Mouse (Mus musculus) cerebellum, adult 18-20 months (tissue): Measurements from ENCODE around the gene Gapvd1.
"Not testable (repeated sequence)": the region's sequence is repeated elsewhere in the genome, so short reads cannot be mapped to it uniquely, and the experiment has no call there.

Source experiments
- DNase-seq, 2 experiments: peaks; one replicate each; pipeline ENCODE4 v3.0.0; 2021

Gene Gapvd1

GRCm38 (mm10) chr2:34771368-34772226 is 16.6 kb upstream of the Gapvd1 start, which contains the start of gene Hspa5:
Hspa5 (plus strand) TSS chr2:34771970.
- DNase-seq, result peak; percentile 97 to 100

DNA sequence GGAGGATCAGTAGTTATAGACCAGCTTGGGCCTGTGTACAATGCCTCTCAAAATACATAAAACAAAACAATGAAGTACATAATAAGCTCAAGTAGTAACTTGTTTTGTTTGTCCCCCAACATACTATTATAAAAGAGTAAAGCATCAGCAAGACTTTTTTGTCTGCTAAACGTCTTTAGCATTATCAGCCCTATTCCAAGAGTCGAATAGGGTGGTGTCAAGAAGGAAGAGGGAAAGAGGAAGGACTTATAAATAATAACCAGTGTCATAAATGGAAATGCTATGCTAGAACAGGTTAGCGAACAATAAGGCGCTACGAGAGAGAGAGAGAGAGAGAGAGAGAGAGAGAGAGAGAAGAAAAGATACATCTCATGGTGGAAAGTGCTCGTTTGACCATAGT is 15.9 kb upstream of the Gapvd1 start:
- no peak for DNase-seq

DNA sequence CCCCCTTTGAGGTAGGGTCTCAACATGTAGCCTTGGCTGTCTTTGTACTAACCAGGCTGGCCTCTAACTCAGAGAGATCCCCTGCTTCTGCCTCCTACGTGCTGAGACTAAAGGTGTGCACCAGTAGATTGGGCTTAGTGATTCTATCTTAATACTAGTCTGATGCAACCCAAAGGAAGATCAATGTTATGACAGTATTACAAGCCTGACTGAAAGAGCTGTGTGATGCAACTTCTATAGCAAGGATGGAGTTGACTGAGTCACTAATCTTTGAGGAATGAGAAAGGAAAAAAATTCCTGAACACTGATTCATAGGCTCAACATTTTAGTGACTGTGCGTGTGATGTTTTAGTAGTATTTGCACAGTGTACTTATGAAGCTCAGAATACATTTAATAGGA is 15.0 kb upstream of the Gapvd1 start:
- DNase-seq, result no peak

GRCm38 (mm10) chr2:34764801-34765200 is 9.8 kb upstream of the Gapvd1 start:
- DNase-seq, result no peak

GRCm38 (mm10) chr2:34762872-34763271 is 7.8 kb upstream of the Gapvd1 start:
- no peak for DNase-seq

GRCm38 (mm10) chr2:34762174-34762573 is 7.1 kb upstream of the Gapvd1 start:
- DNase-seq, result no peak

DNA sequence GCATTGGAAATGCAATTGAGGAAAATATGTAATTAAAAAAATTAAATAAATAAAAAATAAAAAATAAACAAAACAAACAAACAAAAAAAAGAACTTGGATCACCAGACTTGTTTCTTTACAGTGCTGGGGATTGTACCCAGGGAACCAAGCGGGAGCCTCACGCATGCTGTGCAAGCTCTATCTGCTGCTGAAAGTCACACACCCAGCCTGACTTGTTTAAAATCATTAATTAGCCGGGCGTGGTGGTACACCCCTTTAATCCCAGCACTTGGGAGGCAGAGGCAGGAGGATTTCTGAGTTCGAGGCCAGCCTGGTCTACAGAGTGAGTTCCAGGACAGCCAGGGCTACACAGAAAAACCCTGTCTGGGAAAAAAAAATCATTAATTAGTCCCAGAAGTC is 6.2 kb upstream of the Gapvd1 start:
- DNase-seq, result not testable (repeated sequence)

DNA sequence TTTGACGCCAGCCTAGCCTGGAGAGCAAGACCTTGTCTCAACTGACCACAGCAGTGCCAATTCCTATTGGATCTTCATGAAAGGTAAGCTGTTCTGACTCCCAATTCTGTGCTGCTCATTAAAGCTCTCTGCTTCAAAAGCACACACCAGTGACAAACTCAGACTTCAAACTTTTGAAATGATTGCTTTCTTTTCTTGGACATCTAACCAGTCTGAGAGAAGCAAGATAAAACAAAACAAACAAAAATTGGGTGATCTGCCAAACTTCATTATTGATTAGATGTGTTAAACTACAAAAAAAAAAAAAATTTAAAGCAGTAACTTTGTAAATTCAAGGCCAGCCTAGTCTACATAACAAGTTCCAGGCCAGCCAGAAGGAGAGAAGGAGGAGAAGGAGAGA is 2.3 kb upstream of the Gapvd1 start:
- DNase-seq, result no peak

DNA sequence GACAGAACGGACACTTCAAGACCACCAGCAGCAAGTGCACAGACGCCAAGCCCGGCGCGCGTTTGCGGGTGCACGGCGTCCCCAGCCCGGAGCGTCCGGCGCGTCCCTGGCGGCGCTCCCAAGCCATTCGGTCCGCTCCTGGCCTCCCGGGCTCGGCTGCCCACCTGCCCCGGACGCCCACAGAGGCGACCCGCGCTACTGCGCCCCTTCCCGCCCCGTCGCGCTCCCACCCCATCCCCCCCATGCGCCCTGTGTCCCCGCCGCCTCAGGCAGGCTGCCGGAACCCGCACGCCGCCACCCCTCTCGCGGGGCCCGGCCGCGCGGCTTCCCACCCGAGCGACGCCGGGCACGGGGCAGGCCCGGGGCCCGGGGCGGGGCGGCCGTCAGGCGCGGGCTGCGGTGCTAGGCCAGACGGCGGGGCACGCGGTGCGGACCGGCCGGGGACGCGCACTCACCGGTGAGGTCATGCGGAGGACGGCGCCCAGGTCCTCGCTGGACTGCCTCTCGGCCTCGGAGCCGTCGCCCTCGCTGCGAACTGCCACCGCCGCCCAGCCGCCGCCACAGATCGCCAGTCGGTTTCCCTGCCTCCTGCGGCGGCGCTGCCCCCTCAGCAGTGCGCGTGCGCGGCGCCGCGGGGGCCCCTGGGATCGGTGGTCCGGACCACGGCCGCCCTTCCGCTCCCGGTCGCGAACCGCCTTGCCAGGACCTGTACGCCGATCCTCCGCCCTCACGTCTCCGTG is 1.1 kb downstream of the Gapvd1 start:
- DNase-seq, result peak; percentile 84 to 92

- no peak for DNase-seq
Measured at GRCm38 (mm10) chr2:34750245-34750644, 4.8 kb downstream of the Gapvd1 start.

GRCm38 (mm10) chr2:34748479-34748878 is 6.6 kb downstream of the Gapvd1 start:
- no peak for DNase-seq

DNA sequence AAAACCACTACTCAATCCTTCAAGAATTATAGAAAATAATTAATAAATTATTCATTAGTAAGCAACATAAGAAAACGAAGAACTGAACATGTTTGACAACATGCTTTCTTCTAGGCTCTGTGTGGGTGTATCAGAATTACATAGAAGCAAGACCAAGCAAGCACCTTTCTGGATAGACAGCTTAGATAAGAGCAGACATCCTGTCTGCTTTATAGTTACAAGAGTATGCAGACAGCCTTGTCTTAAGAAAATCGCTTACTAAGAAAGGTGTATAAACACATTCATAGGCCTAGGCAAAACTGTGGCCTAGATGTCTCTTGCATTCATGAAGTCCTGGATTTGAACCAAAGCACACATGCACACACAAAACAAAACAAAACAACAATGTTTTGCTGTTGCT is 9.4 kb downstream of the Gapvd1 start:
- no peak for DNase-seq

- DNase-seq, result no peak
Measured at GRCm38 (mm10) chr2:34744476-34744875, 10.6 kb downstream of the Gapvd1 start.

- DNase-seq, result no peak
Measured at GRCm38 (mm10) chr2:34742675-34743074, 12.4 kb downstream of the Gapvd1 start.

DNA sequence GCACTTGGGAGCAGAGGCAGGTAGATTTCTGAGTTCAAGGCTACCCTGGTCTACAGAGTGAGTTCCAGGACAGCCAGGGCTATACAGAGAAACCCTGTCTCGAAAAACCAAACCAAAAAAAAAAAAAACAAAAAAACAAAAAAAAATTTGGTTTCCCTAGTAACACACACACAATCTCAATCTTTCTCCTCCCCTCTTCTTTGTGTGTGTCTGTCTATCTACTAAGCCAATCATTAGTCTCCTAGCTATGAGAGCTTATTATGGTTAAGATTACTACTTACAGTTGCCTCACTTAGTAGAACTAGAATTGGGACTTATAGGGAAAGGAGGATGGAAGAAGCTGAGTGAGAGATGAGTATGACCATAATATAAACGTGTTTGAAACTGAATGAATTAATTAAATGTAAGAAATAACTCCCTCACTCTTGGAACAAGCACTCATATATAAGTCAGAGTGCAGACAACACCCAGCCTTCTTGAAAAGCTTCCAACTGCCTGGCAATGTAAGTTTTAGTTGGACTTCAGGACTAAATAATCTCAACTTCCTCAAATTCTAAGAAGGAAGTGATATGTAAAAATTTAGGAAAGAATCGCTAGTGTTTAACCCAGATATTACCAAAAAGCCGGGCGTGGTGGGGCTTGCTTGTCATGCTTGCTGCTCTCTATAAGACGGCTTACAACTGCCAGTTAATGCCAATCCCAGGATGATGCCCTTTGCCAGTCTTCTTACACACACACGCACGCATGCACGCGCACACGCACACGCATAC is 13.5 kb downstream of the Gapvd1 start:
- no peak for DNase-seq

- no peak for DNase-seq
Measured at GRCm38 (mm10) chr2:34739684-34740391, 15.2 kb downstream of the Gapvd1 start.

DNA sequence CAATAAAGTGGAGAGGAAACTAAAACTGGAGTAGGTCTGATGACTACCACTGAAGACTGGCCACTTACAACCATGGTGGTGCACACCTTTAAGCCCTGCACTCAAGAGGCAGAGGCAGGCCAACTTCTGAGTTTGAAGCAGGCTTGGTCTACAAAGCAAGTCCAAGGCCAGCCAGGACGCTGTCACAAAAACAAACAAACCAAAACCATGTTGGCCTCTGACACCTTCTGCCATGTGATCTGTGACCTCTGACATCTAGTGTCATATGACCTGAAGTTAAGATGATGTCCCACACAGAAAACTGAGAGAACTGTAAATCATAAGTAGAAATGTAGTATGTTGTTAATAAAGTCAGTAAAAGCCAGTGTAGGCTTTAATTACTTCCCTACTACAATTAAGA is 17.1 kb downstream of the Gapvd1 start:
- no peak for DNase-seq

- no peak for DNase-seq
Measured at GRCm38 (mm10) chr2:34736626-34737025, 18.4 kb downstream of the Gapvd1 start.

DNA sequence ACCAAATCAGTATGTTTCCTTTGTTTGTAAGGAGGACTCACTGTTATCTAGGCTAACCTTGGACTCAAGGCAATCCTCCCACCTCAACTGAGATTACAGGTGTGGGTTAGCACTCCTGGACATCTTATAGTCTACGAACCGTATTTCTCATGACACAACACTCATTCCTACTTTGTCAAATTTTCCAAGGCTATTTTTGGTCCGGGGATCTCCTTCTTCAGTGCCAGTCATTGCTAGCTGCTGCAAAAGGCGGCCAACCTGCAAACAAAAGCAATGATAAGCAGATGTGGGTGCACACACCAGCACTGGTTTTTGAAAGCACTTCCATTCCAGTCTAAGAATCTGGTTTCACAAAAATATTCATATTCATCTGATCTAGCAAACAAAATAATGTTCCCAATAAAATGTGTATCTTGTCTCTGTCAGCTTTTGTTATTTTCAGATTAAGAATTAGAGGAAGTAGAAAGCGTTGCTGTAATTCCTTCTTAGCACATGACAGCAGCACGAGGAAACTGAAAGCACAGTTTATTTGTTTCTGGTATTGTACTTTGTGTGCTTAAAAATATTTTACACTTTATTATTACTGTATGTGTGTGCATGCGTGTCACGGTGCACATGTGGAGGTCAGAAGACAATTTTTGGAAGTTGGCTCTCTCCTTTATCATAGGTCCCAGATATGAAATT is 27.8 kb downstream of the Gapvd1 start:
- DNase-seq, result no peak

DNA sequence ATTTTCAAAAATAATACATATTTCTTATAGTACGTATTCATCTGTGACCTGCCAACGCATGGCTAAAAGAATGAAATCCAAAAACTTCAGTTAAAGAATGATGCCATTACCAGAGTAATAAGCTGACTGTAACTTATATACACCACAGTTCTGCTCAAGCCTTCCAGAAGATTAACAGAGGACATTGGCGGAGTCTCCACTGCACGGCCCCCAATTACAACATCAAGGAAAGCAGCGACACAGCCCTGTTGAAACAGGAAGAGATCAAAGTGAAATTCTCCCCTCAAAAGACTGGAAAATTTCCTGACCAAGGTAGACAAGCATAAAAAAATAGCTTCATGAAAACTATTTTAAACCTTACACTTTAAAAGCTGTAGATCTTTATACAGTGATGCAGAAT is 29.8 kb downstream of the Gapvd1 start:
- no peak for DNase-seq

DNA sequence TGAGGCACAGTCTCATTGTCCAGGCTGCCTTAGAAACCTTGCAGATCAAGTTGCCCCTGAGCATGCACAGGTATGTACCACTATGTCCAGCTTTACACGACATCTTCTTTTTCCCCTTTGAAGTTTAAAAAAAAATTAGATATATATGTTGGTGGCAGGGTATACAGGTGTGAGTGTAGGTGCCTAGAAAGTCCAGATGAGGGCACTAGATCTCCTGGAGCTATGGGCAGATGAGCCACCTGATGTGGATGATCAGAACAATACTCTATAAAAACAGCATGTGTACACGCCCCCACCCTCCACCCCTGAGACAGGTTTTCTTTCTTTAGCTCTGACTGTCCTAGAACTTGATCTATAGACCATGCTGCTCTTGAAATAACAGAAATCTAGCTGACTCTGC is 36.8 kb downstream of the Gapvd1 start:
- no peak for DNase-seq

DNA sequence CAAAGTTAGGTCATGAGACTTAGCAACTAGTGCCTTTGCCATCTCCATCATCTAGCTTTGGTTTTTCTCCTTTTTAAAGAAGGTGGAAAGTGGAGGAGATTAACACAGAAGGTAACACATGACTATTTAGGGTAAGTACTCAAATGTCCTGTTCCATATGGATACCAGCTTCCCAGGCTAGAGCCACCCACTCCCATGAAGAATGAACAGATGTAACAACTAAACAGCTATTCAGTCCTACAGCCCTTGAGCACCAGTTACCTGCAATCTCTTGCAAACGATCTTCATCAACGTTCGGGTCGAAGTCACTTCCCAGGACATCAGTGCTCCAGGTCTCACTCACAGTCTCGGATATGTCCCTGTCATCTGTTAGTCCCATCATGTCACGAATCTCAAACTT is 43.1 kb downstream of the Gapvd1 start:
- no peak for DNase-seq
